In the genomic region with DNA sequence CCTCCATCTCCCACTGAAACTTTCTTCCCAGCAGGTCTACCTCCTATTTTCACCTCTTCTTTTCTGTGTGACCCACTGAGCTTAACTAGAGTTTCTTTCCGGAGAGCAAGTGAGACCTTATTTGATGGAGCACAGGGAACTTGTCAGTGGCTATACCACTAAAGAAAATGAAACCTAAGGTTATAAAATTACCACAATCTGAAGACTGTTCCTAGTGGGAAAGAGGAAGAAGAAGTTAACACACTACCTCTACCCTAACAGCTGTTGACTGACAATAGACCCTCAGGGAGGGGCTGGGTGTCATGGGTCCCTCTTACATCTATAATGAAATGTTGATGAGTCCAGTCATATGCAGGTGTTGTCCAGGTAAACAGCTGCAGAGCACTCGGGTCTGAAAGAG, we compare ENCODE assay signal across 26 mouse cellular contexts. TPM values are rescaled to one million over a fixed set of nuclear protein-coding genes. Genes with fewer than 3 reads are reported as not detected.
"Had no signal": no experiment of that assay in that cellular context is flagged by ENCODE, and none has a peak within 500 bp of the region (broad histone marks: within the 10 kb centered on the region; RNA-seq: fewer than 3 reads in every experiment).

No protein-coding gene starts in this region.

- H3K27me3 ChIP-seq: midbrain, embryonic 12.5 days; midbrain, embryonic 15.5 days; neural tube, embryonic 13.5 days; neural tube, embryonic 15.5 days had no signal

- DNase-seq: lung, adult 18-20 months; lung, embryonic 14.5 days; lung, postnatal 10 days; lung, postnatal 4 days; right cerebral cortex, postnatal 25 days; right cerebral cortex, postnatal 4 days; spleen, adult 18-20 months; thymus, adult 2 months; thymus, postnatal 25 days; thymus, postnatal 4 days had no signal

- H3K4me2 ChIP-seq: lung, embryonic 14.5 days; midbrain, embryonic 12.5 days; midbrain, embryonic 15.5 days; neural tube, embryonic 13.5 days; neural tube, embryonic 15.5 days had no signal

- H3K4me3 ChIP-seq: midbrain, embryonic 10.5 days; midbrain, embryonic 12.5 days; midbrain, embryonic 15.5 days; myocyte; neural tube, embryonic 13.5 days; neural tube, embryonic 15.5 days had no signal

- H3K36me3 ChIP-seq: midbrain, embryonic 10.5 days; midbrain, embryonic 12.5 days; midbrain, embryonic 15.5 days; neural tube, embryonic 13.5 days; neural tube, embryonic 15.5 days had no signal

- H3K9ac ChIP-seq: liver, embryonic 14.5 days; lung, embryonic 14.5 days; midbrain, embryonic 12.5 days; midbrain, embryonic 15.5 days; neural tube, embryonic 13.5 days; neural tube, embryonic 15.5 days had no signal

- H3K9me3 ChIP-seq: midbrain, embryonic 10.5 days; midbrain, embryonic 12.5 days; midbrain, embryonic 15.5 days; neural tube, embryonic 13.5 days; neural tube, embryonic 15.5 days had no signal

- H3K27ac ChIP-seq: liver, embryonic 14.5 days; midbrain, embryonic 10.5 days; midbrain, embryonic 12.5 days; midbrain, embryonic 15.5 days; neural tube, embryonic 13.5 days; neural tube, embryonic 15.5 days had no signal

- H3K4me1 ChIP-seq: midbrain, embryonic 10.5 days; midbrain, embryonic 12.5 days; midbrain, embryonic 15.5 days; neural tube, embryonic 13.5 days; neural tube, embryonic 15.5 days had no signal

- ATAC-seq: midbrain, embryonic 15.5 days had no signal

RNA-seq across cellular contexts. Expression of gene S100a7a, which starts 21.8 kb away (rescaled TPM):
- total RNA-seq: megakaryocyte-erythroid progenitor cell, adult 5-6 weeks; midbrain, postnatal 0 days had no signal
- polyA plus RNA-seq: liver, embryonic 14.5 days; lung, embryonic 14.5 days; midbrain, embryonic 15.5 days; midbrain, postnatal 0 days; neural tube, embryonic 11.5 days; neural tube, embryonic 13.5 days; neural tube, embryonic 15.5 days; stomach, embryonic 14.5 days; testis, adult 2 months had no signal

RNA-seq across cellular contexts. Expression of gene S100a5, which starts 23.7 kb away (rescaled TPM):
- total RNA-seq: megakaryocyte-erythroid progenitor cell, adult 5-6 weeks; midbrain, postnatal 0 days had no signal
- polyA plus RNA-seq: liver, embryonic 14.5 days; liver, embryonic 16.5 days; lung, embryonic 14.5 days; lung, embryonic 16.5 days; midbrain, embryonic 10.5 days; midbrain, embryonic 12.5 days; midbrain, embryonic 15.5 days; neural tube, embryonic 11.5 days; neural tube, embryonic 13.5 days; neural tube, embryonic 15.5 days; small intestine, adult 2 months; testis, adult 2 months; thymus, adult 2 months had no signal

RNA-seq across cellular contexts. Expression of gene S100a4, which starts 28.4 kb away (rescaled TPM):
- total RNA-seq: midbrain, postnatal 0 days had no signal
- polyA plus RNA-seq: neural tube, embryonic 11.5 days; neural tube, embryonic 13.5 days had no signal

RNA-seq across cellular contexts. Expression of gene Gm42674, which starts 30.3 kb away (rescaled TPM):
- total RNA-seq: megakaryocyte-erythroid progenitor cell, adult 5-6 weeks had no signal
- polyA plus RNA-seq: liver, embryonic 14.5 days; liver, embryonic 16.5 days; lung, embryonic 14.5 days; lung, embryonic 16.5 days; midbrain, embryonic 10.5 days; midbrain, embryonic 12.5 days; midbrain, embryonic 15.5 days; midbrain, postnatal 0 days; neural tube, embryonic 11.5 days; neural tube, embryonic 13.5 days; neural tube, embryonic 15.5 days; small intestine, adult 2 months; stomach, embryonic 14.5 days; stomach, embryonic 16.5 days; testis, adult 2 months; thymus, adult 2 months had no signal
